Mouse (Mus musculus): Measurements from ENCODE around the gene Mylip. TPM values are rescaled to one million over a fixed set of nuclear protein-coding genes. Genes with fewer than 3 reads are reported as not detected.

The Mylip gene
- polyA plus RNA-seq, 1 experiment from 2014 or later = 11.2 TPM

Other genes with a start within 250 kb of the Mylip start
- gene Gmpr, start 117.7 kb downstream of the Mylip start, polyA plus RNA-seq (2014; fragmentation: Nextera tagmentation; extraction: Ambion mirVana) = 46.4 and 51.5 TPM in 2 replicates

Measured in embryonic facial prominence, embryonic 14.5 days (tissue).